Mouse (Mus musculus) hindbrain, embryonic 16.5 days (tissue): Measurements from ENCODE around the gene Rasal3. TPM values are rescaled to one million over a fixed set of nuclear protein-coding genes. Genes with fewer than 3 reads are reported as not detected.

Experiments
- microRNA-seq: library from miRNA; unstranded; fragments of <30 nt; microRNA quantifications from one replicate; pipeline ENCODE4, GENCODE M21; 2017
- polyA plus RNA-seq: library from polyadenylated mRNA; unstranded; fragments of >200 nt; fragmentation: Nextera tagmentation; extraction: Ambion mirVana; gene quantifications from 2 replicates; pipeline ENCODE4 v1.2.1, GENCODE M21; 2015

The Rasal3 gene
- polyA plus RNA-seq, 1 experiment from 2014 or later, result 0.98 TPM

Small RNA genes lying within 50 kb of the gene (microRNA-seq; reads per million reads assigned to microRNA genes)
- not detected for gene Gm22201

Other genes starting within 250 kb of the Rasal3 start
- gene Notch3, start 236.7 kb downstream of the Rasal3 start, polyA plus RNA-seq, result 7.2 and 8.6 TPM in 2 replicates
- gene Ephx3, start 214.0 kb downstream of the Rasal3 start, polyA plus RNA-seq, result 0.29 and 0.40 TPM in 2 replicates
- 72.9 and 92.7 TPM in 2 replicates for gene Brd4, start 118.9 kb downstream of the Rasal3 start, polyA plus RNA-seq
- gene Akap8, start 82.3 kb downstream of the Rasal3 start, polyA plus RNA-seq, result 84.7 and 99.9 TPM in 2 replicates
- 145 and 153 TPM in 2 replicates for gene Akap8l, start 53.0 kb downstream of the Rasal3 start, polyA plus RNA-seq
- gene Wiz, start 14.1 kb downstream of the Rasal3 start, polyA plus RNA-seq, result 28.5 and 37.3 TPM in 2 replicates
- gene Pglyrp2, start 20.6 kb upstream of the Rasal3 start, polyA plus RNA-seq, result not detected in 2 replicates
- gene Cyp4f39, start 49.1 kb upstream of the Rasal3 start, polyA plus RNA-seq, result 0.94 and 1.3 TPM in 2 replicates
- 10.7 and 11.2 TPM in 2 replicates for gene Cyp4f17, start 102.5 kb upstream of the Rasal3 start, polyA plus RNA-seq
- 17.3 and 18.7 TPM in 2 replicates for gene Cyp4f16, start 133.0 kb upstream of the Rasal3 start, polyA plus RNA-seq
- not detected in 2 replicates for gene Cyp4f37, start 217.7 kb upstream of the Rasal3 start, polyA plus RNA-seq